Comparison of ENCODE assay signal across 12 mouse cellular contexts in genomic region chr2:27847851-27848435, GRCm38 (mm10). TPM values are rescaled to one million over a fixed set of nuclear protein-coding genes. Genes with fewer than 3 reads are reported as not detected.
DNase-seq lines count a peak whose midpoint lies in the region; ATAC-seq lines count a peak whose summit lies in the region.
"Had no signal": no experiment of that assay in that cellular context is flagged by ENCODE, and none has a peak within 500 bp of the region (broad histone marks: within the 10 kb centered on the region; RNA-seq: fewer than 3 reads in every experiment).

No protein-coding gene starts in this region.

- H3K4me3 ChIP-seq in kidney, embryonic 15.5 days (replicated peaks), result no peak overlapping the region
- no peak overlapping the region for H3K4me3 ChIP-seq in embryonic facial prominence, embryonic 13.5 days
- H3K4me3 ChIP-seq in limb, embryonic 13.5 days, result no peak overlapping the region
- H3K4me3 ChIP-seq: limb, embryonic 12.5 days had no signal

- no peak for DNase-seq in kidney, adult 18-20 months
- DNase-seq in NIH3T3 (ENCODE audit: low read depth), result peak; percentile 51
- no peak for DNase-seq in urinary bladder, adult 18-20 months (ENCODE audit: low spot score in 2 of 2)
- DNase-seq in frontal cortex, postnatal 36 days (ENCODE audit: low spot score in 2 of 2), result no peak
- DNase-seq: cerebellum, adult 11-12 months; right cerebral cortex, postnatal 14 days had no signal

- no peaks in the 10 kb centered on the region for H3K36me3 ChIP-seq in kidney, embryonic 15.5 days
- no peaks in the 10 kb centered on the region for H3K36me3 ChIP-seq in embryonic facial prominence, embryonic 13.5 days
- H3K36me3 ChIP-seq in limb, embryonic 13.5 days, result no peaks in the 10 kb centered on the region
- H3K36me3 ChIP-seq: limb, embryonic 12.5 days had no signal

- ATAC-seq in kidney, embryonic 15.5 days (replicated peaks; ENCODE audit: low FRiP score), result no peak
- no peak for ATAC-seq in embryonic facial prominence, embryonic 13.5 days (ENCODE audit: insufficient number of reproducible peaks, insufficient read depth, low FRiP score, low TSS enrichment, low read depth)
- no peak for ATAC-seq in limb, embryonic 13.5 days (ENCODE audit: low FRiP score, low read depth)
- ATAC-seq: forebrain, embryonic 14.5 days; hindbrain, embryonic 16.5 days had no signal

- H3K4me2 ChIP-seq in kidney, embryonic 15.5 days, result no peak overlapping the region
- no peak overlapping the region for H3K4me2 ChIP-seq in embryonic facial prominence, embryonic 13.5 days
- no peak overlapping the region for H3K4me2 ChIP-seq in limb, embryonic 13.5 days (replicated peaks)
- H3K4me2 ChIP-seq: limb, embryonic 12.5 days had no signal

- peaks cover 13% of the 10 kb centered on the region; the same call in 1 of the 2 replicates for H3K4me1 ChIP-seq in kidney, embryonic 15.5 days
- H3K4me1 ChIP-seq in embryonic facial prominence, embryonic 13.5 days, result peaks cover 11% of the 10 kb centered on the region
- peaks cover 27% of the 10 kb centered on the region for H3K4me1 ChIP-seq in limb, embryonic 13.5 days

- H3K27me3 ChIP-seq in kidney, embryonic 15.5 days, result no peaks in the 10 kb centered on the region
- no peaks in the 10 kb centered on the region for H3K27me3 ChIP-seq in embryonic facial prominence, embryonic 13.5 days
- H3K27me3 ChIP-seq in limb, embryonic 13.5 days, result no peaks in the 10 kb centered on the region
- H3K27me3 ChIP-seq: limb, embryonic 12.5 days had no signal

- peak overlapping the region; percentile 56 for H3K27ac ChIP-seq in kidney, embryonic 15.5 days
- peak overlapping the region; percentile 55; the same call in 1 of the 2 replicates for H3K27ac ChIP-seq in embryonic facial prominence, embryonic 13.5 days
- H3K27ac ChIP-seq in limb, embryonic 13.5 days, result 0 out of 2 replicates have a peak overlapping the region, but pooled peaks have one; percentile 44

- 52% methylated on average over 7 of the region's 7 CpGs for WGBS in kidney, embryonic 15.5 days
- 63% methylated on average over 7 of the region's 7 CpGs for WGBS in embryonic facial prominence, embryonic 13.5 days
- WGBS in limb, embryonic 13.5 days, result 62% methylated on average over 7 of the region's 7 CpGs

- H3K9me3 ChIP-seq in kidney, embryonic 15.5 days (replicated peaks), result no peaks in the 10 kb centered on the region
- H3K9me3 ChIP-seq in embryonic facial prominence, embryonic 13.5 days, result no peaks in the 10 kb centered on the region
- H3K9me3 ChIP-seq in limb, embryonic 13.5 days, result no peaks in the 10 kb centered on the region
- H3K9me3 ChIP-seq: limb, embryonic 12.5 days had no signal

- no peak overlapping the region for H3K9ac ChIP-seq in kidney, embryonic 15.5 days
- no peak overlapping the region for H3K9ac ChIP-seq in embryonic facial prominence, embryonic 13.5 days
- H3K9ac ChIP-seq in limb, embryonic 13.5 days, result no peak overlapping the region
- H3K9ac ChIP-seq: limb, embryonic 12.5 days had no signal

RNA-seq across cellular contexts. Expression of gene Col5a1, which starts 38.3 kb away (rescaled TPM):
- 51.0 and 62.1 TPM in 2 replicates for polyA plus RNA-seq in kidney, embryonic 15.5 days (2015; fragmentation: Nextera tagmentation; extraction: Ambion mirVana)
- 104 and 111 TPM in 2 replicates for polyA plus RNA-seq in embryonic facial prominence, embryonic 13.5 days (2015; fragmentation: Nextera tagmentation; extraction: Ambion mirVana)
- 128 and 133 TPM in 2 replicates for polyA plus RNA-seq in limb, embryonic 13.5 days (2015; fragmentation: Nextera tagmentation; extraction: Ambion mirVana)
